Mouse (Mus musculus): ENCODE data around the gene Hand2. TPM values are rescaled to one million over a fixed set of nuclear protein-coding genes. Genes with fewer than 3 reads are reported as not detected.

Hand2 gene
- polyA plus RNA-seq (2012) = not detected in 2 replicates

GRCm38 (mm10) chr8:57320851-57321743 lies at the start of gene Hand2:
TSS of gene Hand2 (plus strand) at chr8:57320983.
- no peak for TF ChIP-seq GATA1 (IDR thresholded peaks at IDR 0.05; ENCODE audit: low read length)

- TF ChIP-seq GATA1 (IDR thresholded peaks at IDR 0.05; ENCODE audit: low read length) = no peak
Observed at GRCm38 (mm10) chr8:57273055-57273454, 47.7 kb upstream of the Hand2 start.

DNA sequence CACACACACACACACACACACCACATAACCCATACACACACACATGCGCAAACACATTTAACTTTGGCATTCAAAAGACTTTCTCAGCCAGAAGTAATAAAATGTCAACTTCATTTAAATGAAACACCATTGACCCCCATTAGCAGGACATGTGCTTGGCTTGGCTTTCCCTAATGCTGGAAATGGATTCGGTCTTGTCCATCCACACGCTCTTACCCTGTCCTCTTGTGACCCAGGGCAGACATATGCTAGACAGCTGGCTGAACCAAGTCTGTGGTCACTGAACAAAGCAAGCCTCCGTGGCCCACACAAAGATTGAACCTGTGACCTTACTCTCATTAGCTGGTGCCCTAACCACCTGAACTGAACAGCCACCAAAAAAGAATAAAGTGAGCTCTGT lies 27.3 kb upstream of the Hand2 start:
- no peak for TF ChIP-seq GATA1 (IDR thresholded peaks at IDR 0.05; ENCODE audit: low read length)

DNA sequence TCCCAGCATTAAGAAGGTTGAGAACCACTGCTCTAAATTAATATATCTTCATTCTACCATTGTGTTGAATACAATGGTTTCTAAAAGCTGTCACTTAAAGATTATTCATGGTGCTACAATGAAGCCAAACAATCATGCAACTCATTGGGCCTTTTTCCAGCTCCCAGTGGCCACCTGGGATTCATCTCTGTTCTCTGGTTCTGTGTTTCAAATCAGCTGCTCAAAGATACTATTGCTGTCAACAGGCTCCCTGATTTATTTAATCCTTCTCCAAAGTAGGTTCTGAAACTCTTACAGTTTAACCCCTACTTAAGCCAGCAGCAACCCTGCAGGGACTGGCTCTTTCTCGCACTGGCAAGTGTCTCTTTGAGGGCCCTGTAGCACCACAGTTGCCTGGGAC lies 17.3 kb upstream of the Hand2 start:
- no peak for TF ChIP-seq GATA1 (IDR thresholded peaks at IDR 0.05; ENCODE audit: low read length)

DNA sequence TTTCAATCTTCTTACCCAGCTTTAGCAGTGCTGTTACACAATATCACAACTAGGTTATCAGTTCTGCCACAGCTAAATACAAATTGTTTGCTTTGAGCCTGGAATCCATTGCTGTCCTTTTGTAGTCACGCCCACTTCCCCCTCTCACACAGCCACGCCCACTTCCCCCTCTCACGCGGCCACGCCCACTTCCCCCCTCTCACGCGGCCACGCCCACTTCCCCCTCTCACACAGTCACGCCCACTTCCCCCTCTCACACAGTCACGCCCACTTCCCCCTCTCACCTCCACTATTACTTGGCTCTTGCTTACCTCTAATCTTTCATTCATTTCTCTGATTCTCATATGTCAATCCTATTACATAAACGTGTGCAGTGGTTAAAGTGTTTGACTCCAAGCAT lies 15.8 kb upstream of the Hand2 start:
- no peak for TF ChIP-seq GATA1 (IDR thresholded peaks at IDR 0.05; ENCODE audit: low read length)

DNA sequence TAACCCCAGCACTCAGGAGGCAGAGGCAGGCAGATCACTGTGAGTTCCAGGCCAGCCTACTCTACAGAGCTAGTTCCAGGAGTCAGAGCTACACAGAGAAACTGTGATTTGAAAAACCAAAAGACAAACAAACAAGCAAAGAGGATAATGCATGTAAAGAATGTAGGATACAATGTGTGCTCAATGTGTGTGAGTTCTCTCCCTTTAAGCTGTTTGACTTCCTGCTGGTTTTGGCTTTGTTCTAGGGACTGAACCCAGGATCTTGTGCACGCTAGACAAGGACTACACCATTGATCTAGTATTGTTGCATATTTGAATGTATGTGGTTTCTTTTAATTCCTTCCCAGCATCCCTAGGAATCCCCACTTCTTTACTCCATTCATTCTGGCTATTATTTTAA lies 14.3 kb upstream of the Hand2 start:
- no peak for TF ChIP-seq GATA1 (IDR thresholded peaks at IDR 0.05; ENCODE audit: low read length)

DNA sequence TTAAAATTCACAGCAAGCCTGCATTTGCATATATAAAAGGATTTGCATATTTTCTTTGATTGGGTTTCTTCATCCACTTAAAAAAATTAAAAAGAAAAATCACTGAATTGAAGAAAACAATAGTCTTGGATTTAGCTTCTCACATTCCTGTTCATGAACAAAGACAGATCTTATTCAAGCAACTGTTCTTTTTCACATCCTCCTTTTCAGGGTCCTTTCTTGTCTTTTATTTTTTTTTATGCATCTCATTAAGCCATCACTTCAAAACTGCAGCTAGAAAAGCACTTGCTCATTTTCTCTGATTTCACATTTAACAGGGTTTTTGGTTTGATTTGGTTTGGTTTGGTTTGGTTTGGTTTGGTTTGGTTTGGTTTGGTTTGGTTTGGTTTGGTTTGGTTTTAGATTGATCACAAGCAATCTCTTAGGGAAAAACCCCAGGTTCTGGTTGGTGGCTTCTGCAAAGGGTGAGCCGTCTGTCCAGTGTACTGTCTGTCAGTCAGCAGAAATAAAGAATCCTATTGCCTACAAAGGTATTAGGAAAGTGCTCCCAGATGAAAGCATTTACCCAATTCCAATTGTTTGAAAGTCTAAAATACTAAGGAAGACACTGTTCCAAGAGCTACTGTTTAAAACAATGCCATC lies 10.8 kb upstream of the Hand2 start:
- TF ChIP-seq GATA1 (IDR thresholded peaks at IDR 0.05; ENCODE audit: low read length) = no peak

- TF ChIP-seq GATA1 (IDR thresholded peaks at IDR 0.05; ENCODE audit: low read length) = no peak
Observed at GRCm38 (mm10) chr8:57312031-57312981, 8.5 kb upstream of the Hand2 start.

- TF ChIP-seq GATA1 (IDR thresholded peaks at IDR 0.05; ENCODE audit: low read length) = no peak
Observed at GRCm38 (mm10) chr8:57313583-57313982, 7.2 kb upstream of the Hand2 start.

- TF ChIP-seq GATA1 (IDR thresholded peaks at IDR 0.05; ENCODE audit: low read length) = no peak
Observed at GRCm38 (mm10) chr8:57314216-57314615, 6.6 kb upstream of the Hand2 start.

DNA sequence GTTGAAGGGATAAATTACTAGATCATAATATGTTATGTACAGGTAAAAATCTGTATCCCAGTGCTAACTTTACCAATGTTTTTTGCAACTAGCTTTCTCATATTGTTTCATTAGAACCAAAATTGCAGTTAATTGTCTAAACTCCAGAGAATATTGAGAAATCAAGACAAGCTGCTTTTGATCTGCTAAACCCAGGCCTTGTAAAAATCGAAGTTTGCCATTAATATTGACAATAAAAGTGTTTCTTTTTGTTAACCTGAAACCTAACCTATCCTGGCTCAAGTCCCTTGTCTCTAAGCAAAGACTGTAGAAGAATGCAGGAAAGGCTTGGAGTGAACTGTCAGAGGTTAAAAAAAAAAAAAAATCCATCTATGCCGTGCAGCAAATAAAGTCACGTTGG lies 5.3 kb upstream of the Hand2 start:
- no peak for TF ChIP-seq GATA1 (IDR thresholded peaks at IDR 0.05; ENCODE audit: low read length)

GRCm38 (mm10) chr8:57317107-57317506 lies 3.7 kb upstream of the Hand2 start:
- TF ChIP-seq GATA1 (IDR thresholded peaks at IDR 0.05; ENCODE audit: low read length) = no peak

DNA sequence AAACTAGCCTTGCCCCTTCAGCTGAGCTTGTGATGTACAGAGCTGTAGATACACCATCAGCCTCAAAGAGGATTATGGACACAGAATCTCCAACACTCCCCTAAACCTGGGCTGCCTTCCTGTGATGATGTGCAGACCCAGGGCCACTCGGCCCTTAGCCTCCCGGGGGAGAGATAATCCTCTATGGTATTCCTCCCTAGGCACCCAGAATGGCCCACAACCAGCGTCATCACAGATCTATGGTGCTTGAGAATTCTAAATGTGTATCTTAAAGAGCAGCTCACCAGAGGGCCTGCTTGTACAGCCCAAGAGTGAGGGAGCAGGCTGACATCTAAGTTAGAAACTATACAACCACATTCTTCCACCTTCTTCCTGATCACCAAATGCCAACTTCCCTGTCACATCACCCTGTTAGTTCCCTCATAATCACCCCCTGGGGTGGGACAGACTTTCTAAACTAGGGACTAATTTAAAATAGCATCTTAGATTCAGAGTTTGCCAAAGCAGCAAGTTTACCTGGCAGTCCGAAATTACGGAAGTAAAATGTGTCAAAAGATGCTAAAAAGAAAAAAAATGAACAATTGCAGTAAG lies 2.8 kb upstream of the Hand2 start:
- no peak for TF ChIP-seq GATA1 (IDR thresholded peaks at IDR 0.05; ENCODE audit: low read length)

DNA sequence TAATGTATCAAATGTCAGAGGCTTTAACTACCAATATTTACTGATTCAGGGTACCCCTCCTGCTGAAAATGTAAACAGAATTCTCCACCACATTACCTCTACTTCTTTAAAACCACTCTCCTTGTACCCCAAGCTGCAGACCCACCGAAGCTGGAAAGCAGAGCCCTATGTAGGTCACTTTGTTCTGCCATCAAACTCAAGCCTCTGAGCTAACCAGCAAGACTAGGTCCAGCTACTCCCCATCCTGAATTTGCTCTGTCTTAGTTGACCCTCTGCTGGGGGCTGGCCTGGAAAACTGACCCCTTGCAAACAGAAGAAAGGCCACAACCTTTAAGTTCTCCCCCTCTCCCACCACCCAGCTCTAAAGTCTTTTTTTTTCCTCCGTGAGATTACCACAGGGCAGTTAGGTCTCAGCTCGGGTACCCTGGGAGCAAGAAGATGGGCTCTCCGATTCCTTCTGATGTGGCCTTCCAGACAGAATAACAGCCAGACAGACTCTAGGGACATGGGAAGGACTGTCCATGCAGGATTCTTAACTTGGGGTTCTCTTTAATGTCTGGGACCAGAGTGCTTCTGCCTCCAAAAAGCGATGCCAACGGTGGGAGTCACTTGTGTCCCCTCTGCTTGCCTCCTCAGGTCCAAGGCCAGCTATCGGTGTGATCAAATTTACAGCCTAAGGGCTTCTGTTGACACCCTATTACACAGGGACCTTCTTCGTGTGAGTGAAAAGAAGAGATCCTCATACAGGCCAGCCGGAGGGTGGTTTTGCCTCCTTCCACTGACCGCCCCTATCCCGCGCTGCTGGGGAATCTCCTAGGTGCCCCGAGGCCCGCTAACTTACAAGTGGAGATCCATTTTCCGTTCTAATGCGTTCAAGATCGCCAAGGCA lies 1.4 kb upstream of the Hand2 start:
- TF ChIP-seq GATA1 (IDR thresholded peaks at IDR 0.05; ENCODE audit: low read length) = no peak

All from G1E-ER4 (cell line).